Mouse (Mus musculus): Measurements from ENCODE around the gene Zhx3.

Gene Zhx3

DNA sequence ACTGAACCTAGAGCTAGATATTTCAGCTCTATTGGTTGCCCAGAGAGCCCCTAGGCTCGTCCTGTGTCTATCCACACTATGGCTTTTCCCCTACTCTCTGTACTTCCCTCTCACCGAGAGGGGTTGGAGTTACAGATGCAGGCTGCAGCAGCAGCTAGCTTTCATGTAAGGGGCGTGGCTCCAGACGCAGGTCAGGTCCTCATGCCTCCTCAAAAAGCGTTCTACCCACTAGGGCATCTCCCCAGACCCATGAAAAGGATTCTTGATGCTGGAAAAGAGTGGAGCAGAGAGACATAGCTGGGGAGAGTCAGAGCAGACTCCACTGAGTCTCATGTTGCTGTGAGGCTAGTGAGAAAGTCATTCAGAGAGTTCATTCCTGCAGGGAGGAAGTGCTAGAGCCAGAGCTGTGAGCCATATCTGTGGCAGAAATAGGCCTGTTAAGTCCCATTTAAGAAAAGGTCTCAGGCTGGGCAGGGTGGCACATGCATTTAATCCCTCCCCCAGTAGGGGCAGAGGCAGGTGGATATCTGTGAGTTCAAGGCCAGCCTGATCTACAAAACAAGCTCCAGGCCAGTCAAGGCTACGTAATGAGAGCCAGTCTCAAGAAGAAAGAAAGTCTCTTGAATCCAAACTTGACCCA is 8.8 kb upstream of the Zhx3 start:
- no peak for DNase-seq

GRCm38 (mm10) chr2:160880453-160881195 is 7.8 kb upstream of the Zhx3 start, which contains the start of gene Lpin3:
TSS of gene Lpin3 (plus strand) at chr2:160880670.
- peak; percentile 57 for DNase-seq

- DNase-seq = no peak
Observed at GRCm38 (mm10) chr2:160876115-160876514, 3.3 kb upstream of the Zhx3 start.

DNA sequence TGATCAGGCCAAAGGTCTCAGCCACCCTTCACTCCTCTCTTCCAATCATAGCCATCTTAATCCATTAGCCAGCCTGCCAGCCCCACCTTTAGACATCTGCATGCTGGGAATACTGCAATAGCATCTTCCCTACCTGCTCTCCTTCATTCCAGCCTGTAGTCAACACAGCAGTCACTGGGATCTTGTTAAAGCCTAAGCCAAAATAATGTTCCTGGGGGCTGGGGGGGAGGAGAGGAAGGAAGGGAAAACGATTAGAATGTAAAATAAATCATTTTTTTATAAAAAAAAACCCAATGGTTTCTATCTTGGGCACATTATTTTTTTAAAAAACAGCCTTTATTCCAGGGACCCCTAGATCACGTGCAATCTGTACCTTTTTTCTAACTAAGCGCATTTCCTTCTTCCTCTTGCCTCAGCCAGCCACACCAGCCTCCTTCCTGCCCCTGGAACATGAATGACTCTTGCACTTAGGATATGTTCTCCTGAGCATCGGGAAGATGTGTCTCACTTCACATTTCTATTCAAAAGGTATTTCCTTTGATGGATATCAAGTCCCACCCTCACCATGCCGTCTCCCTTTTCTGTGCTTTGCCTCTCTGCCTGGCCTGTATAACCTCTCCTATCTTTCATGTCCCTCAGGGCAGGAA is 1.6 kb upstream of the Zhx3 start:
- DNase-seq = no peak

GRCm38 (mm10) chr2:160872395-160872794 is 403 bp downstream of the Zhx3 start:
- DNase-seq = peak; percentile 79

GRCm38 (mm10) chr2:160871310-160871709 is 1.5 kb downstream of the Zhx3 start:
- DNase-seq = no peak

GRCm38 (mm10) chr2:160869446-160869845 is 3.4 kb downstream of the Zhx3 start:
- DNase-seq = no peak

GRCm38 (mm10) chr2:160865266-160865665 is 7.5 kb downstream of the Zhx3 start:
- DNase-seq = no peak

GRCm38 (mm10) chr2:160864112-160864511 is 8.7 kb downstream of the Zhx3 start:
- DNase-seq = no peak

DNA sequence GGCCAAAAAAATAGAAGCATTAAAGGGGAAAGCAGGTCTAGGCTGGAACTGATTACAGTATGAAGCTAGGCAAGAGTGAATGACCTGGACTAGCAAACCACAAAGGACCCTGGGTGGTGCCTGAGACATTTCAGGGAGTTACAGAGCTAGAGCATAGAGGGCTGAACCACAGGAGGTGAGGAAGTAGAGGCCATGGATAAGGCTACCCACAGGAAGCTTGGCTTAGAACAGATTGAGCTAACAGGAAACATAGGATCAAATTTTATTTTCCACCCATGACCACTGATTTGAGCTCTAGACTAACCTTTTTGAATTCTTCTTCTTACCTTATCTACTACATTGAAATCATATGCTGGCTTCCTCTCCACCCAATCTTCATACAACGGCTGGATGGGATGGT is 12.4 kb downstream of the Zhx3 start:
- DNase-seq = no peak

DNA sequence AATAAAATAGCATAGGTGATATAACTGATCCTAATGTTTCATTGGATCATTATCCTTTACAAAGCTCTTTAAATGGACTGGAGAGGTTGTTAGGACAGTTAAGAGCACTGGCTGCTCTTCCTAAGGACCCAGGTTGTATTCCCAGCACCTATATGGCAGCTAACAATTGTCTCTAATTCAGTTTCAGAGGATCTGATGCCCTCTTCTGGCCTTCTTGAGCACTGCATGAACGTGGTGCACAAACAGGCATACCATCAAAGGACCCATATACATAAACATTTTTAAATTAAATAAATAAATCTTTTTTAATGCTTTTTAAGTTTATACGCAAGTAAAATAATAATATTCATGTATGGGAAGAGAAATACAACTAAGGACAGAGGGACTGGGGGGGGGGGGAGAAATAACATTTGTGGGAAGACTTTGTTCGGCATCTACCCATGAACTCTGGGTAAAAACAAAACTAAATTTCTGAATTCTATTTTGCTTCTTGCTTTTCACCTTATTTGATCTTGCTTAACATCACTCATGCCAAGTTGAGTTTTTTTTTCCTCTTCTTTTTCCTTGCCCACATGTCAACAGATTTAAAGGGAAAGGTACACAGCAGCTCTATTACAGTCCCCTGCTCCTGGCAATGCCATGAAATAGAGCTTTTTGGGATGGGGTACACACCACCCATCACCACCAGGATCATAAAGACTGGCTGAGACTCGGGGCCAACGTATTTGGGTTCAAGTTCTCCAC is 16.3 kb downstream of the Zhx3 start:
- DNase-seq = no peak

- DNase-seq = no peak
Observed at GRCm38 (mm10) chr2:160854687-160855086, 18.1 kb downstream of the Zhx3 start.

- DNase-seq = no peak
Observed at GRCm38 (mm10) chr2:160850360-160850759, 22.4 kb downstream of the Zhx3 start.

GRCm38 (mm10) chr2:160849617-160850240 is 23.1 kb downstream of the Zhx3 start:
- no peak for DNase-seq

DNA sequence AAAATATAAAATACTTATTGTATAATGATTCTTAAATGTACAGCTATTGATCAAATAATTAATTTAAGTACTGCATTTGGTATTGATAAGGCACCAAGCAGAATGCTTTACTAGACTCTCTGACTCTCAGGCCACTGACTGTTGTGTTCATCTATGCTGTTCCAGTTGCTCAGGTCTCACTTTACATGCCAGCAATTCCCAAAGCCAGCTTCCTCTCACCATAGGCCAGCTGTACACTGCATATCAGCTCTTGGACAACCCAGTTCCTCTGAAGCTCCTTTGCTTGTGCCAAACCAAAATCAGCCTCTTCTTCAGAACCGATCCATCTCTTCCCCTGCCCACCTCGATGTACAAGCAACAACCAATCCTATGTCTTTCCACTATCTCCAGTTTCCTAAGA is 24.6 kb downstream of the Zhx3 start:
- no peak for DNase-seq

GRCm38 (mm10) chr2:160847664-160848063 is 25.1 kb downstream of the Zhx3 start:
- DNase-seq = no peak

GRCm38 (mm10) chr2:160840838-160841237 is 32.0 kb downstream of the Zhx3 start:
- DNase-seq = no peak

- no peak for DNase-seq
Observed at GRCm38 (mm10) chr2:160810802-160811201, 62.0 kb downstream of the Zhx3 start.

DNA sequence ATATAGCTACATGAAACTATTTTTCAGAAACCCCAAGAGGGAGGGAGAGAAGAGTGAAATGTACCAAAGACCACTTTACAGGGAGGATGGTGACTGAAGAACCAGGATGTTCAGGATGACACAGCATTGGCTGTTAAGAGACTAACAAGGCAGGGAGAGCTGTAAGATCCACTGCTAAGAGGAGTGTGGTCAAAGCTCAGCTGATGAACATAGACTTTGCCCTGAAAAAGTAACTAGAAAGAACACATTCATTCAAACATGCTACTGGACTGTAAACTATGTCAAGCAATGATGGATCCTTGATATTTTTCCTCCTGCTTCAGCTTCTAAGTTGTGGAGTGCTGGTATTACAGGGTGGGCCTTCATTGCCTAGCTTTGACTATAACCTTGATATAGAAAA is 62.4 kb downstream of the Zhx3 start:
- no peak for DNase-seq

DNA sequence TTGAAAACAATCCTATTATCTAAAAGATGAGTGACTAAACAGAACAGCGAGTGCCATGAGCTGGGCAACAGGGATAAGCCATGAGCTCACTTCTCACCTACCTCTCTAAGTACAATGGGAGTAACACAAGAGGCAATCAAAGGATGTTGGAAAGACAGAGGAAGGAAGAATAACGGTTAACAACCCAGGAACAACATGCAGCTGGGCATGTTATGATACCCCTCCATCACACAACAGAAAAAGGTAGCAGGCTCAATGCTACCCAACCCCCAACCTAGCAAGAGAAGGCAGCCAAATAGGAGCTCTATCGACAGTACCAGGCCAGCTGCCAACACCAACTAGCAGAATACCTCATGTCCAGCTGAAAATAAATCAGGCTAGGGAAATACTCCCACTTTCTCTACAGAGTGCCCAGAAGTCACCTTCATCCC is 66.7 kb downstream of the Zhx3 start:
- peak; percentile 86 for DNase-seq

DNA sequence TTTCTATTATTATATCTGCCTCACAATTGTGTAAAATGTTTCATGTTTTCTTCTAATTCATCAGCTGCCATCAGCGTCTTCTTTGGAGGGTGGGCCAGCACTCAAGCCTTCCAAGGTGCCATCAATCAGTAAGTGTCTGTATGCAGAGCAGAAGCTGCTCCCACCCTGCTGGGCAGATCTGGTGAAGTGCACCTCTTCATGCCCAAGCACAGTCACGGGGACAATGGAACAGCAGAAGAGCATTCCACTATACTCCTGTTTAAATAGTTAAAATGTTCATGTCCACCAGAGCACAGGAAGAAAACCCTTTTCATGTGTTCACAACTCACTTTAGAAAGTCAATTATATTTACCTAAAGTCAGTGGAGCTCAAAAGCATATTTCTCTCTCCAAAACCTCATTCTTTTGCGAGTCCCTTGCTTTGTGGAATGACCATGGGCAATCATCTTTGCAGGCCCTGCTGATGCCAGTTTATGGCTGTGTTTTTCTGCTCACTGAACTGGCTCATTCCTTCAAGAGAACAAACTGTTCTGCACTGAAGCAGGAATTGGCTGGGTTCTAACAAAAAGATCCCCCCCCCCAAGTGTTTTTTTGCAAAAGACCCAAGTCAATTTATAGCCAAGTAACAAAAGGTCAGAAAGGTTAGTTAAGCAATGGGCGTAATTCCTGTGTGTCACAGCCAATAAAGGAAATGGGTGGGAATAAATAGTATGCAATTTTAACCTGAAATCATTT is 67.8 kb downstream of the Zhx3 start:
- DNase-seq = peak; percentile 67

GRCm38 (mm10) chr2:160802326-160802725 is 70.5 kb downstream of the Zhx3 start:
- DNase-seq = no peak
